ENCODE assay signal across 14 mouse cellular contexts in the genomic region with DNA sequence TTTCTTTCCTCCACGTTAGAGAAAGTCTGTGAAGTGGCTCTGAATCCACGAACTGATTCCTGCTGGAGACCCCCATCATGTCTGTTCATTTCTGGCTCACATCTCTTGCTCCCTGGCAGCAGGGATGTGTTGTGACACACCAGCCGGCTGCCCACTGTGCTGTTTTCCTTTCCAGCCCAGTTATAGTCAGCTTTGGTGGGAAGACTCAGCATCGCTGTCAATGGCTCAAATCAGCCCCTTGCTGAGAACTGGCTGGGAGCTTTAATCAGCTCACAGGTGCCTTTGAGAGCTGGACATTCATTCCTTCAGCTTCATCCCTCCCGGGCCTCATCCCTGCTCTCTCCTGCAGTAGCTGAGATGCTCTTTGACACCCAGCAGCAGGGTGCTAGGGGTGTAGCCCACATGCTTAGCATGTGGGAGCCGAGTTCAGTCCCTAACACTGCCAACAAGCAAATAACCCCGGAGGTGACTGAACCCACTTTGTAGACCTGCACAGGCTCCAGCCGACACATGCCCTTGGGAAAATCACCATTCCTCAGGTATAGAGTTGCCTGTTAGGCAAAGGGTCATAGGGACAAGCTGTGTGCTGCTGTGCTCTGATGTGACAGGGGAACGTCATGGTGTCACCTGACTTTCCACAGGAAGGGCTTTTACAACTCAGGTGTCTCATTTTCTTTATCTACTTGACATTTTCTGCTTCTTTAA. TPM values are rescaled to one million over a fixed set of nuclear protein-coding genes. Genes with fewer than 3 reads are reported as not detected.
DNase-seq lines count a peak whose midpoint lies in the region; ATAC-seq and TF ChIP-seq lines count a peak whose summit lies in the region.
"Had no signal": no experiment of that assay in that cellular context is flagged by ENCODE, and none has a peak within 500 bp of the region (broad histone marks: within the 10 kb centered on the region; RNA-seq: fewer than 3 reads in every experiment).

No protein-coding gene starts in this region.

- intact Hi-C loops in heart, adult 2 months (cut with DNase I): loop anchor here (5.0 kb wide), 1 partner anchor 46 kb away; no protein-coding TSS in a partner anchor

- no peak for TF ChIP-seq EP300 in heart, adult 2 months (IDR thresholded peaks at IDR 0.05; ENCODE audit: insufficient read depth, low read depth, low read length)

- no peak for ATAC-seq in midbrain, embryonic 12.5 days (ENCODE audit: low FRiP score, low read depth)
- ATAC-seq in forebrain, embryonic 14.5 days: no peak
- ATAC-seq: Patski had no signal

- H3K4me1 ChIP-seq in heart, adult 2 months (ENCODE audit: control insufficient read depth, insufficient read depth, low read length): peaks cover 5% of the 10 kb centered on the region
- peaks cover 21% of the 10 kb centered on the region for H3K4me1 ChIP-seq in midbrain, embryonic 12.5 days
- peaks cover 25% of the 10 kb centered on the region for H3K4me1 ChIP-seq in midbrain, embryonic 10.5 days
- peaks cover 18% of the 10 kb centered on the region for H3K4me1 ChIP-seq in forebrain, embryonic 14.5 days (ENCODE audit: control insufficient read depth, insufficient read depth, low read length)
- peaks cover 32% of the 10 kb centered on the region for H3K4me1 ChIP-seq in olfactory bulb, adult 2 months (ENCODE audit: control insufficient read depth, insufficient read depth, low read length)
- H3K4me1 ChIP-seq: limb, embryonic 13.5 days; megakaryocyte, embryonic 14.5 days had no signal

- H3K79me2 ChIP-seq in heart, adult 2 months (replicated peaks; ENCODE audit: control insufficient read depth, insufficient read depth, low read length): no peaks in the 10 kb centered on the region

- H3K4me2 ChIP-seq in midbrain, embryonic 12.5 days (replicated peaks): no peak overlapping the region
- no peak overlapping the region for H3K4me2 ChIP-seq in forebrain, embryonic 14.5 days (ENCODE audit: low read length)
- H3K4me2 ChIP-seq: embryonic facial prominence, embryonic 13.5 days; kidney, embryonic 15.5 days; limb, embryonic 13.5 days had no signal

- H3K9ac ChIP-seq in heart, adult 2 months (ENCODE audit: low read depth, low read length): no peak overlapping the region
- no peak overlapping the region for H3K9ac ChIP-seq in midbrain, embryonic 12.5 days (replicated peaks)
- no peak overlapping the region for H3K9ac ChIP-seq in forebrain, embryonic 14.5 days (ENCODE audit: low read length)
- H3K9ac ChIP-seq: kidney, embryonic 15.5 days; limb, embryonic 13.5 days had no signal

- WGBS in heart, adult 2 months: 84% methylated on average over 9 of the region's 9 CpGs
- WGBS in midbrain, embryonic 12.5 days: 41% methylated on average over 9 of the region's 9 CpGs
- WGBS in midbrain, embryonic 10.5 days: 47% methylated on average over 9 of the region's 9 CpGs
- 33% methylated on average over 9 of the region's 9 CpGs for WGBS in forebrain, embryonic 14.5 days
- 41% methylated on average over 9 of the region's 9 CpGs for WGBS in olfactory bulb, adult 2 months

- no peaks in the 10 kb centered on the region for H3K36me3 ChIP-seq in heart, adult 2 months (ENCODE audit: control insufficient read depth, insufficient read depth, low read length)
- 0 out of 2 replicates have a peak, but pooled peaks cover 9% of the 10 kb centered on the region for H3K36me3 ChIP-seq in midbrain, embryonic 12.5 days
- H3K36me3 ChIP-seq in midbrain, embryonic 10.5 days: peaks cover 69% of the 10 kb centered on the region
- peaks cover 13% of the 10 kb centered on the region; the same call in 1 of the 2 replicates for H3K36me3 ChIP-seq in forebrain, embryonic 14.5 days (ENCODE audit: control insufficient read depth, insufficient read depth, low read length)

- H3K27me3 ChIP-seq in heart, adult 2 months (ENCODE audit: control insufficient read depth, insufficient read depth, low read length): no peaks in the 10 kb centered on the region
- H3K27me3 ChIP-seq in midbrain, embryonic 12.5 days: no peaks in the 10 kb centered on the region
- no peaks in the 10 kb centered on the region for H3K27me3 ChIP-seq in midbrain, embryonic 10.5 days (ENCODE audit: low read depth, poor library complexity, severe bottlenecking)
- H3K27me3 ChIP-seq in forebrain, embryonic 14.5 days (replicated peaks; ENCODE audit: control insufficient read depth, insufficient read depth, low read length): no peaks in the 10 kb centered on the region
- H3K27me3 ChIP-seq: embryonic facial prominence, embryonic 13.5 days; kidney, embryonic 15.5 days; limb, embryonic 13.5 days; Patski had no signal

- H3K27ac ChIP-seq in heart, adult 2 months: peak overlapping the region; percentile 44
- 0 out of 2 replicates have a peak overlapping the region, but pooled peaks have one; percentile 17 for H3K27ac ChIP-seq in midbrain, embryonic 12.5 days (replicated peaks)
- H3K27ac ChIP-seq in midbrain, embryonic 10.5 days (replicated peaks): no peak overlapping the region
- no peak overlapping the region for H3K27ac ChIP-seq in forebrain, embryonic 14.5 days (ENCODE audit: low read depth, low read length)
- peak overlapping the region; percentile 70 for H3K27ac ChIP-seq in olfactory bulb, adult 2 months (ENCODE audit: insufficient read depth, low read depth, low read length)
- H3K27ac ChIP-seq: embryonic facial prominence, embryonic 13.5 days; limb, embryonic 13.5 days had no signal

- DNase-seq in heart, adult 2 months: no peak
- DNase-seq in heart, adult 11 months: no peak
- DNase-seq in midbrain, embryonic 10.5 days (ENCODE audit: low spot score): no peak
- DNase-seq in forebrain, embryonic 14.5 days (ENCODE audit: low spot score): peak; percentile 46
- no peak for DNase-seq in c-Kit-positive CD71-positive TER-119-positive erythroid progenitor cells, embryonic 14.5 days (ENCODE audit: low spot score)
- no peak for DNase-seq in heart, adult 8-10 months (ENCODE audit: low spot score)
- DNase-seq: gastrocnemius, postnatal 10 days had no signal

- no peak overlapping the region for H3K4me3 ChIP-seq in heart, adult 2 months
- H3K4me3 ChIP-seq in midbrain, embryonic 12.5 days: no peak overlapping the region
- H3K4me3 ChIP-seq in midbrain, embryonic 10.5 days: no peak overlapping the region
- H3K4me3 ChIP-seq in forebrain, embryonic 14.5 days (ENCODE audit: low read depth, low read length): no peak overlapping the region
- H3K4me3 ChIP-seq in olfactory bulb, adult 2 months (ENCODE audit: insufficient read depth, low read depth, low read length): no peak overlapping the region
- H3K4me3 ChIP-seq: embryonic facial prominence, embryonic 13.5 days; kidney, embryonic 15.5 days; limb, embryonic 13.5 days; megakaryocyte, embryonic 14.5 days had no signal

- no peaks in the 10 kb centered on the region for H3K9me3 ChIP-seq in midbrain, embryonic 12.5 days
- H3K9me3 ChIP-seq in midbrain, embryonic 10.5 days (replicated peaks): no peaks in the 10 kb centered on the region
- H3K9me3 ChIP-seq in forebrain, embryonic 14.5 days (replicated peaks; ENCODE audit: control insufficient read depth, low read length): no peaks in the 10 kb centered on the region
- H3K9me3 ChIP-seq: embryonic facial prominence, embryonic 13.5 days; kidney, embryonic 15.5 days; limb, embryonic 13.5 days; megakaryocyte, embryonic 14.5 days had no signal

- no peak for TF ChIP-seq POLR2A in heart, adult 2 months (IDR thresholded peaks at IDR 0.05; ENCODE audit: insufficient read depth, low read depth, low read length)
- no peak for TF ChIP-seq POLR2A in olfactory bulb, adult 2 months (IDR thresholded peaks at IDR 0.05; ENCODE audit: insufficient read depth, low read depth, low read length)

- TF ChIP-seq CTCF in heart, adult 2 months (IDR thresholded peaks at IDR 0.05): no peak
- TF ChIP-seq CTCF in olfactory bulb, adult 2 months (IDR thresholded peaks at IDR 0.05; ENCODE audit: insufficient read depth, low read depth, low read length): no peak

RNA-seq across cellular contexts. Expression of a gene that starts 49.9 kb away (rescaled TPM):
- 10 to 100 TPM; 39.7 to 43.7 TPM for total RNA-seq in heart, adult 2 months (2021)
- polyA plus RNA-seq in heart, adult 2 months (2012; rRNA removed): 24.8 and 29.1 TPM in 2 replicates
- 61.6 and 62.8 TPM in 2 replicates for polyA plus RNA-seq in midbrain, embryonic 12.5 days (2016; fragmentation: Nextera tagmentation; extraction: Ambion mirVana)
- polyA plus RNA-seq in midbrain, embryonic 10.5 days (2016; fragmentation: Nextera tagmentation; extraction: Ambion mirVana): 34.1 and 36.3 TPM in 2 replicates
- polyA plus RNA-seq in forebrain, embryonic 14.5 days (2014; fragmentation: Nextera tagmentation; extraction: Ambion mirVana): 31.6 and 42.2 TPM in 2 replicates
- 382 TPM in 1 of 2 replicates, not detected in the other for polyA plus RNA-seq in olfactory bulb, adult 2 months (2012; ENCODE audit: insufficient read depth, insufficient read length, low replicate concordance, missing spikeins)
- total RNA-seq in heart, adult 8-10 months (2022): 10 to 100 TPM; 36.5 to 42.9 (median 41.0) TPM

Comparison
In these comparisons a context has a peak if more than half of its experiments do, and no peak if none do; other contexts are left out.
1. H3K27ac ChIP-seq: peak in heart, adult 2 months (single experiment), midbrain, embryonic 12.5 days (single experiment) and olfactory bulb, adult 2 months (single experiment); none in midbrain, embryonic 10.5 days (single experiment) and forebrain, embryonic 14.5 days (single experiment).